Mouse (Mus musculus) cerebellum, adult 18-20 months (tissue): ENCODE data around the gene Slc25a11.

Experiments
- DNase-seq, 2 experiments: peaks; one replicate each; pipeline ENCODE4 v3.0.0; 2021

Slc25a11 gene

DNA sequence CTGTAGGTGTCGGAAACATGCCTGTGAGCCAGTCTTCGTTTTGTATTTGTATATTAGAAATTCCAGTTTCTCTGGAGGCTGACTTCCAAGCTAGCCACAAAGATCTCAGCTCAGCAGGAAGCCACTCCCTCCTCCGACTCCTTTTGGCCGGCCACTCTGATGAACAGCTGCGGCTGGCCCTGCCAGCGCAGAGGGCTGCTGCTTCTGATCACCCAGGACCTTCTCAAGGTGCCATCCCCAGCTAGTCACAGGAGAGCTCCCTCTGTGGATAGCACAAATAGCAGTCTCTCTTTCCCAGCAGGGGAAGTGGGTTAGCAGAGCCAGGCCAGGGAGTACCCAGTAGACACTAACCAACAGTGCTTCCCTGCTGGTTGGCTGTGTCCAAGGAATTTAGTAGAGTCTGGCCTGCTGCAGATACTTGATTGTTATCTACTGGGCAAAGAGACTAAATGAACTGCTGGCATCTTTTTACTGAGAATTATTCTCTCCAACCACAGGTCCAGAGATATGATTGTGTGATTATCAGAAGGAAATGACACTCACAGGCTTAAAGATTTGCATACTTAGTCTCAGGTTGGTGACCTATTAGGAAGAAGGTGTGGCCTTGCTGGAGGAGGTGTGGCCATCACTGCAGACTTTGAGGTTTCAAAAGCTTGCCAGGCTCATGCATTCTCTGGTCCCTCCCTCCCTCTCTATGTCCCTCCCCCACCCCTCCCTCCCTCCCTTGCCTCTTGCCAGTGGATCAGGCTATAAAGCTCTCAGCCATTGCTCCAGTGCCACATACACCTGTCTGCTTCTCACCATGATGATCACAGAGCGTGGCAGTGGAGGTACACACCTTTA, 25.1 kb downstream of the Slc25a11 start:
- DNase-seq = no peak

DNA sequence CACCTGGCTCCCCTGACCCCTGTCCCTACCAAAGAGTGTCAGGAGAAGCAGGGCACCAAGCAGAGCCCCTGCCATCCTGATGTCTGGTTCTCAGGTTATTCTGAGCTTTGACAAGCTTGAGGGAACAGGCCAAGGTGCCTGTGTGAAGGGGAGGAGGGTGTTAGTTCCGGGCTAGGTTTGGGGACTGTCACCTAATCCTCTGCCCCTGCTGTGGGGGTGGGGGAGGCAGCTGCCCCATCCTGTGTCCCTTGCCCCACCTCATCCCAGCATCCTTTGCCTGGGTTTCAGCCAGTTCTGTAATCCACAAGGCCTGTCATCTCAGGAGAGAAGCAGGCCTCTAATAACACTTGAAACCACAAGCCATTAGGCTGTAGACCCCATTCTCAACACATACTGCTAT, 28.2 kb downstream of the Slc25a11 start, which contains the start of gene Chrne:
Gene Chrne, minus strand, starts transcription at position 116 of the 400 bp plus-strand sequence.
- no peak for DNase-seq

- DNase-seq = no peak
Measured at GRCm38 (mm10) chr11:70615516-70616093, 31.7 kb downstream of the Slc25a11 start, which contains the start of gene 4930544D05Rik. Gene 4930544D05Rik, plus strand, starts transcription at chr11:70615848.

DNA sequence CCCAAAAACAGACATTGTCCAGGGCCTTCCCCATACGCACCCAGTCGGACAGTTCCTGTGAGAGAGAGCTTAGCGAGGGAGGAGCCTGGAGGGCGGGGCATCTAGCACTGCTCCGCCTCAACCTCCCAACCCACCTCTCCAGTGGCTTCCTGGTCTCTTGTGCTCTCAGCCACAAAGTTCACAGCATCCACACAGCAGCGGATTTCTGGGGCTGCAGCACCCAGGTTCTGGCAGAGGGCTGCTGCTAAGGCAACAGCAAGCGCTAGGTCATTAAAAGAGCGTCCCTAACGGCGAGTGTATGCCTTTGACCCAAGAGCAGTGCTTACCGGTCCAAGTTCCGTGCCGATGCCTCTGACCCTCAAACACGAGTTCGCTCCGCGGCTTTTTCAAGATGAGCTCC, 32.2 kb downstream of the Slc25a11 start:
- peak; percentile 31 to 39 for DNase-seq

DNA sequence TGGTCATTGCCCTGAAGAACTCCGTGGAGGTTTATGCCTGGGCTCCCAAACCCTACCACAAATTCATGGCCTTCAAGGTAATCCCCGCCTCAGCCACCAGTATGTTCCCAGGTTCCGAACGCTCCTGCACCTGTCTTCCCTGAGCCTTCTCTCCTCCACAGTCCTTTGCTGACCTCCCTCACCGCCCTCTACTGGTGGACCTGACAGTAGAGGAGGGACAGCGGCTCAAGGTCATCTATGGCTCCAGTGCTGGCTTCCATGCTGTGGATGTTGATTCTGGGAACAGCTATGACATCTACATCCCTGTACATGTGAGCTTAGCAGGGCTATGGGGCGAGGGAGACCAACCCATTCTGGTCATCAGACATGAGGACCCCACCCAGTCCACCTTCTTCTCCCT, 34.8 kb downstream of the Slc25a11 start:
- DNase-seq = no peak

- no peak for DNase-seq
Measured at GRCm38 (mm10) chr11:70610752-70611151, 36.5 kb downstream of the Slc25a11 start.

DNA sequence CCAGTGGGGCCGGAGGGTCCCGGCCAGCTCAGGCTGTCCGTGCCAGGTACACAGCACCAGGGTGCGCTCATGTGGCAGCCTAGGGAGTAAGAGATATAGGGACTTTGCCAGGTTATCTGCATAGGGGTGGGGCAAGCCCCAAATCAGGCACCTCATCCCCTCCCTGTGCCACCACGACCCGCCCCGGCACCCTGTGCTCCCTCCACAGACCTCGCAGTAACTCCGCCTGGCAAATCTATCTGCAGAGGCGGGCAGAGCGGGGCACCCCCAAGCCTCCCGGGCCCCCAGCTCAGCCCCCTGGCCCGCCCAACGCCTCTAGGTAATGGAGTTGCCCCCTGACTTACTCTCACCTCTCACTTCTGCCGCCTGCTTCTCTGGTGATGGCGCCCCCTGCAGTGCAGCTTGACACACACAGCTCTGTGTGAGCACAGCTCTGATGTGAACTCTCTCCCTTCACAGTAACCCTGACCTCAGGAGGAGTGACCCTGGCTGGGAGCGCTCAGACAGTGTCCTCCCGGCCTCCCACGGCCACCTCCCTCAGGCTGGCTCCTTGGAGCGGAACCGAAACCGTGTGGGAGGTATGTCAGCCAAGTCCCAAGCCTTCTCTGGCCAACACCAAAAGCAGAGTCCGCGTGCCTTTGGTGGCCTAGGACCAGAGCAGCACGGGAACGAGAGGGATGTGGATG, 38.8 kb downstream of the Slc25a11 start:
- DNase-seq = no peak

- DNase-seq = no peak
Measured at GRCm38 (mm10) chr11:70607611-70608010, 39.7 kb downstream of the Slc25a11 start.

GRCm38 (mm10) chr11:70606717-70607116, 40.6 kb downstream of the Slc25a11 start:
- no peak for DNase-seq

GRCm38 (mm10) chr11:70605024-70605566, 42.2 kb downstream of the Slc25a11 start:
- peak; percentile 77 to 83 for DNase-seq

GRCm38 (mm10) chr11:70598451-70598953, 48.8 kb downstream of the Slc25a11 start:
- no peak for DNase-seq

GRCm38 (mm10) chr11:70597301-70597700, 50.0 kb downstream of the Slc25a11 start:
- no peak for DNase-seq

DNA sequence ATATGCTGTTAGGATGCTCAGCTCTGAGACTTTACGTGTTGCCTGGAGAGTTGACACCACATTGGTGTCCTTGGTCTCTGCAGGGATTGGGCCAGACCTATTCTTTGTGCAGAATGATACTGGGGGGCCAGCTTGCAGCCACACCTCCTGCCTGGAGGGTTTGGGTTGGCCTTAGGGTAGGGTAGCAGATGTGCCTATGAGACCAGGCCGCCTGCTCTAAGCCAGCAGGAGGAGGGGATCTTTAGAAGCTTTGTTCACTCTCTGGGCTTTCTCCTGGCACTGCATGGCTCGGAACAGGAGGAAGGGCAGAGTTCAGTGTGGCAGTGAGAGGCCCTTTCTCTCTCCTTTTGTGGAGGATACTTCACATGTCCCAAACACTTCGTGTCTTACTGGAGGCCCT, 51.2 kb downstream of the Slc25a11 start:
- DNase-seq = no peak

DNA sequence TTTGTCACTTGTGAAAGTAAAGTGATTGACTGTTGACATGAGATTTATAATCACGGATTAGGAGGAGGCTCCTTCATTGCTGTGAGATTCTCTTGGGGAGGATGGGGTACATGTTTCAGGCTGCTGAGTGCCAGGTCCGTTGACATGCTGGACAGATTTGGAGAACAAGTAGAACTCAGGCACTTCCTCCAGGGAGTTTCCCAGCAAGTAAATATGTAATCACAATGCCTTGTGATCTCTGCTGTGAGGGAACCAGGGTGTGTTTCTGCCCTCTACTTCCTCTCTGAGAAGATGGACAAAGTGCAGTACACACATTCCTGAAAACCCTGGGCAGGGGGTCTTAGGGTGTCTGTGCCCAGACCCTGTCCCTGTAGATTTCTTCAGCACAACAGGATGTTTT, 51.6 kb downstream of the Slc25a11 start:
- no peak for DNase-seq

GRCm38 (mm10) chr11:70594253-70594989, 52.9 kb downstream of the Slc25a11 start:
- DNase-seq = no peak
